Mouse (Mus musculus) T-helper 2 cell (primary cell): Measurements from ENCODE around the gene P2ry6.

Source experiments
- in situ Hi-C: fragments of 300-600 bp; cut with MboI, MseI; formaldehyde crosslinking; loops from one replicate; pipeline ENCODE4 v1.15.1; 2025; ENCODE audit warnings: high pct_unique_total_duplicates

The P2ry6 gene

DNA sequence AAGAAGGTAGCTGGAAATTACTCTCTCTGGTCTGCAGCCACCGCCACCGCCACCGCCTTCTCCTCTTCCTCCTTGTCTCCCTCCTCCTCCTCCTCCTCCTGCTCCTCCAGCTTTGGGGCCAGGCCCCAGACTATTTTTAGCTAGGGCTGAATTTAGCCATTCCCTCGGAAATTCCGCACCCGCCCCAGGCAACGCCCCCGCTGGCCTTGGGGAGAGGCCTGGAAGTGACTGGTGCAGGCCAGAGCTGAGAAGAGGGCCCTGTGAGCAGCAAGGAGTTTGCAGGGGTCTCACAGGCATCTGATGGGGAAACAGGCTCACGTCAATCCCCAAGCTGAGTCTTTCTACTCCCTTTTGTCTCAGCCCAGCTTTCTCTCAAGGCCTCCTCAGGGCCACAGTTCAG, 56.3 kb downstream of the P2ry6 start:
- in situ Hi-C loops, result no loop called here

DNA sequence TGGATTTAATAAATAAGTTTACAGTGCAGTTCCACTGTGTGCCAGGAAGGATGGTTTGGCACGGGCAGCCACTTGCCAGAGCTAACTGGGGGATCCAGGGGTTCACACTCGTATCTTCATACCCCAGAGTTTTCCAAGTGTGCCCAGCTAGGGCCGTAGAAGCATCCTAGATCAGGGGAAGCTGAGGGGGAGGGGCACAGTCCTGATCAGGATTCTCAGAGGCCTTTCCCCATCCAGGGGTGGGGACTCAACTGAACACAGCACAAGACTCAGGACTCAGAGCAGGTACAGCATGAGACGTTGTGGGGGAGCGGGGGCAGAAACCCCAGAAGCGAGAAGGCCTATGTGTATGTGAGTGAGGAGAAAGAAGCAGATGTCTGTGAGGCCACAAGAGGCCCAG, 56.7 kb downstream of the P2ry6 start:
- in situ Hi-C loops, result no loop called here

DNA sequence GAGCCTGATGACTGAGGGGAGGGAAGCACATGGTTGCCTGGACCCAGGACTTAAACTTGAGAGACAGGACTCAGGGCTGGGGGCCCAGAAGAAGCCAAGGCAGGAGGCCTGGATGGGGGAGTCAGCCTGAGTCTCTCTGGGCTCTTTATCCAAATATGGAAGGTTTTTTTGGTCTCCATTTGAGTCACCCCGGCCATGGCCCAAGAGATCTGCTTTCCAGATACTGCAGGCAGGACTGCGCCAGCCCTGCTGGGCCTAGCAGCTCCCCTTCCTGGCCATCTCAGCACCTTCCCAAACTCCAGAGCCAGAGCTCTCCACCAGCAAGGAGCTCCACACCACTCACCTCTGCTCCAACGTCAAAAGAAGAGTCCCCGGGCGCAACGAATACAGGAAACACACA, 57.9 kb downstream of the P2ry6 start:
- in situ Hi-C loops, result no loop called here

DNA sequence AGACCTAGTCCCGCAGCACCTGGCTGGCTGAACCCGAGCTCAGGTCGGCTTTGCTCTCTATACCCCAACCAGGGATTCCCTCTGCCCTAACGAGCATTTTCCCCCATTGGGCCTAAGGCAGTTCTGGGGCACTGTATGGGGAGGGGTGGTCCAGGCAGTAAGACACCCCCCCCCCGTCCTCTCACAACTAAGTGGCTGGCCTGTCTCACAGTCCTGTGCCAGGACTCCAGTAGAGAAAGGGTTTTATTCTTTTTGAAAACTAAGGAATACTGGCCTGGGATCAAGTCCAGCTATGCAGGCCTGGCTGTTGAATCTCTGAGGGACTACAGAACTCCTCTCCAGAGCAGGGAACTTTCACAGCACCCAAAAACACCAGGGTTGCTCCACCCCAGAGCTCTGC, 59.2 kb downstream of the P2ry6 start:
- in situ Hi-C loops, result no loop called here

DNA sequence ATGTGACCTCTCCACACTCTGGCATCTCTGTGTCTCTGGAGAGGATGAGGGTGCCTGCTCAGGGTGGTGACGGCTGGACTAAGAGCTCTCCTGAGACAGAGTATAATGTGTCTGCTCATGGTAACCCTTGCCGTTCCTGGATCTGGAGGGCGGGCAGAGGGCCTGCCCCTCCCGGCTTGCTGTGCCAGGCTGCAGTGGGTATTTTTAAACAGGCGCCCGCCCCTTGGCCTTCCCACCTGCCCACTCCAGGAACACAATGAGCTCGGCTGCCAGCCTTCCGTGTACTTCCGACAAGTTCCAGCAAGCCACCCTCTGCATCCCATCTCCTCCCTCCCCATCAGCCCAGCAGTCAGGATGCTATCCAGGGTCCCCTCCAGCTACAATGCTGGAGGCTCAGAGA, 62.7 kb downstream of the P2ry6 start:
- in situ Hi-C loops, result no loop called here

DNA sequence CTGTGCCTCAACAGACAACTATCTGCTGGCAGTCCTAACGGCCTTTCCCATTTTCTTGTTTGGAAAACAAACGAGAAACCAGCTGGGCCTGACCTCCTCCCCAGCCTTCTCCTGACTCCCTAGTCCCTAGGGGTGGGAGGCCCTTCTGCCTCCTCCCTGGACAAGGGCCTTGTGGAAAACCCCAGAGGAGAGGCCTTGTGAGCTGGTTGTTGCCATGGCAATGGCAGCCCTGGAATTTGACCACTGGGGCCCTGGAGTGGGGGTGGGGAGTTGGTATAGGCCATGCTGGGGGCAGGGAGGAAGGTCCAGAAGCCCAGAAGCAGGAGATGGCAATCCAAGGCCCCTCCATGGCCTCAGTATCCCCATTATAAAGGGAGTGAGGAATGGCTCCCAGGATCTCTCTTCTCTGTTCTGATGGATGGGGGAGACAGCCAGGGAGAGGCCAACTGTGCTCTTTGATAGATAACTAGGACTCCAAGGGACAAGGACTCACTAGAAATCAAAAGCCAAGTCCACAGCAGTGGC, 63.1 kb downstream of the P2ry6 start:
- in situ Hi-C loops, result no loop called here

DNA sequence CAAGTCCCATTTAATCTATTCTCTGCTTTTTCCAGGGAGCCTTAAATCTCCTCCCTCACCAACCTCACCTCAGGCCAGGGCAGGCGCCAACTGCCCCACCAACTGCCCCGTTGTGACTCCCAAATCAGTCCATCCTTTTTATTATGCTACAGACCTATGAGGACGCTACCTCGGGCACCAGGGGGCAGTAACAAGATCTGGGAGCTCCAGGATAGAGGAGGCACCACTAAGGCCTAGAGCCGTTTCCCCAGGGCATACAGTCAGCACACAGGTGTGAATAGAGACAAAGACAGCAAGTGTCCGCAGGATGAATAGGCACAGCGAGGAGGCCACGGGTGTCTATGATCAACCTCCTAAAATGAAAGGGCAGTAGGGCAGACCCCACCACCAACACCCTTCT, 65.9 kb downstream of the P2ry6 start:
- in situ Hi-C loops, result no loop called here

DNA sequence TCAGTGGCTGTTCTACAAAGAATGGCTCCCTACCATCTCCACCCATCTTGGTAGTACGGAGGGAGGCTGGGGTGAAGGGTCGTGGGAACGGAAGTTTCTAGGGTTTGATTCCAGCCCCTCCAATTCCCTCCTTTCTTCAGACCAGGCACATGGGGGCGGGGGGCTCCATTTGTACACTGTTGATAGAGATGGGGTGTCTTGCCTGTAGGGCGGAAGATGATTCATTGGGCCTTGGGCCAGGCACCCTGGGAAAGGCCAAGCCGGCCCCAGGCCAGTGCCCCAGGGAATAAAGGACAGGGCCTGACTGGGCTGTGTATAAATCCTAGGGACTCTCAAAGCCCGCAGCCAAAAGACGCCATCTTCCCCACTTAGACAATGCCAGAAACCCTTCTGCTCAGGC, 66.4 kb downstream of the P2ry6 start:
- in situ Hi-C loops, result no loop called here

DNA sequence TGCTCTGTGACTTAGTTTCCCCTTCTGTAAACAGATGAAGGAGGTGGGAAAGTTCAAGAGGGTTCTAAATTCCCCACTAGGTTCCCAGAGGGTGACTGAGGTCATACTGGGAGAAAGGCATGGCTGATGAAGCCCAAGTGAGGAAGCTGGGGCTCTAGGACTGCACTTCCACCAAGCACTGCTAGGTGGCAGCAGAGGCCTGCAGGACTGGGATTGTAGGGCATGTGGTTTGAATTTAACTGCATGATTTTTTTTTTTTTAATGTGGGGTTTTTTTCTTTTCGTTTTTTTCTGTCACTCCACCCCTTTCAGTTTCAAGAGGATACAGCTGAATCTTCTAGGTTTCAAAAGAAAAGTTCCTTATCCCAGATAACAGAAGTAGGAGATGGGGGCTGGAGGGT, 67.2 kb downstream of the P2ry6 start:
- in situ Hi-C loops, result no loop called here

DNA sequence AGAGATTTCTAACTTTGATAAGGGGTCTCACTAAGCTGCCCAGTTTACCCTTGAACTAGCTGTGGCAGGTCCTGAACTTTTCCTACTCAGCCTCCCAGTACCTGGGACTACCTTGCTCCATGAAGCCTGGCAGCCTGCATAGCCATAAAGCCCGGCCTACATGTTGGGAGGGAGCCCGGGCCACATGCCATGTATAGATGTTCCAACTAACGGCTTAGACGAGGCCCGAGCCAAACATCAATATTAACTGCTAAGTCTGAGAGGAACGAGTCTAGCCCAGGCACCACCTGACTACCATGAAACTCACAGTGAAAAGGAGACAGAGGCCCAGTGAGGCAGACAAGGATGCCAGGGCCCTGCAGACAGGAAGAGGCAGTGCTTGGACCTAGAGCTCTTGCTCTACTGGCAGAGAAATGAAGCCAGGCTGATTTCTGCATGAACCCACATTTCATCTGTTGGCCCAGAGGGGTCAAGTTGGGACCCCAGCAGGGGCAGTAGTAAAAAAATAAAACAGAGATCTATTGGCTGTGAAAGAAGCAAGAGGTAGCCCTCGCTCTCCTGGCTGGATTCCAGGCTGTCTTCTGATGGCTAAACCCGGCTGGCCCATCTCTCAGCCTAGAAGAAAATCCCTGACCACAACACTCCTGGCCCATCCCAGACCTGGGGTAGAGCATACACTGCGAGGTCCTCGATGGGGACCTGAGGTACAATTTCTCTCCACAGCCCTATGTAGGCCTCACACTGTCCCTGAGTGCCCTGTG, 68.2 kb downstream of the P2ry6 start:
- in situ Hi-C loops, result no loop called here

DNA sequence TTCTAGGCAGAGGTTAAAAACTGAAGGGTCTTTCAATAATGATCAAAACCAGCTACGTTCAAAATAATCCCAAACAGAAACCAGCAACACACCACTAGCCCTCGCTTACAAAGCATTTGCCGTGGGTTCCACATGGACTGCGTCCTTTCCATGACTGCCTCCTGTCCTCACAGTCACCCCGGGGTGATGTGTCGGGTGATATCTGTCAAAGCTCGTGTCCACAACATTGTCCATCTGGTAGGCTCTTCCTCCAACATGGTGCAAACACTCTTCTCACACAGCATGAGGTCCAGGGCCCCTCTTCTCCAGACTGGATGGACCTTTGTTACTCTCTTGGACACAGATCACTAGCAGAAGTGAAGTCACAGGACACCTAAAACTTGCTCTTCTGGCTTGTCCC, 69.4 kb downstream of the P2ry6 start:
- in situ Hi-C loops, result no loop called here

DNA sequence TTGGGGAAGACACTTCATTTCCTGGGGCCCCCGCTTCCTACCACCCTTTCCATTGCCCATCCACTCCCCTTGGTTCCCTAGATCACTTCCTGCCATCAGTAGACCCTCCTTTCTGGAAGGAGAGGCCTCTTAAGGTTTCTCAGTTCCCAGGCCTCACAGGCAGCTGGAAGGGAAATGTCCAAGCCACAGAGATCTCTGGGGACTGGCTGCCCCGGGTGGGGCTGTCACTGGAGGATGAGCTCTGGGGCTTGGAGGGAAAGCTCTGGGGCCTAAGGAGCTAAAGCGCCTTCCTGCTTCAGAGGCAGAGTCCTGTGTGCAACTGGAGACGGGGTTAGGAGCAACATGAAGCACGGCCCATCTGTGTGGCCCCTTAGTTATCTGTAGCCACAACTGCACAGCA, 69.8 kb downstream of the P2ry6 start:
- in situ Hi-C loops, result no loop called here

DNA sequence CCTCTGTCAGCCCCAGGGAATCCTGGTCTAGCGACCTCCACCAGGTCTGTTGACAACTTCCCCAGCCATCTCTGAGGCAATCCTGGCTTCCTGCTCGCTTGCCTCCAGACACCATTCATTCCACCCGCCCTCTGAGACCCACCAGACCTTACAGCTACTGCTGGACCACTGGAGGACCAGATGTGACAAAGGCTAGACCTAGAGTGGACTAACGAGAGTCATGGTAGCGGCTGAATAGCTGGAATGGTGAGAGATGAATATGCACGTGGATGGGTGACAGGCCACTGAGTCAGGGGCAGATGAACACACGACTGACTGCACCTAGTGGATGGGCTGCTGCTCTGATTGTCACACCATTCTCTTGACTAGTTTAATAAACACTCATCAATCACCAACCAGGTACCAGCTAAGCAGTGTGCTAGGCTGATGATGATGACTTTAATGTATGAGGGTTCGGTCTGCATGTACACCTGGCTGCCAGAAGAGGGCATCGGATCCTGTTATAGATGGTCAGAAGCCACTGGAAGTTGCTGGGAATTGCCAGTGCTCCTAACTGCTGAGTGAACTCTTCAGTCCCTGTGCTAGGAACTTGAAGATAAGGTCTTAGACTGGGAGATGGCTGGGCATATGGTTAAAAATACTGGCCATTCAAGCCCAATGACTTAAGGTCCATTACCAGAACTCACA, 71.9 kb downstream of the P2ry6 start:
- in situ Hi-C loops, result no loop called here

DNA sequence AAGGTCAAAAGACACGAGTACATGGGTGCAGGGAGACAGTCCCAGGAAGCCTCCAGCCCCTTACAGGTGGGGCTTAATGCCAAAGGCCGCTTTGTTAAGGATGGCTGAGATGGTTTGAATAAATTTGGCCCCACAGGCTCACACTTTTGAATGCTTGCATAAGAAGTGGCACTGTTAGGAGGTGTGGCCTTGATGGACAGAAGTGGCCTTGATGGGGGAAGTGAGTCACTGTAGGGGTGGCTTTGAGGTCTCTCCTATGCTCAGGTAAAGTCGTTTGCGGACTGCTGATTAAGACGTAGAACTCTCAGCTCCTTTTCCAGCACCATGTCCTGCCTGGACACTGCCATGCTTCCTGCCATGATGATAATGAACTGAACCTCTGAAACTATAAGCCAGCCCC, 76.6 kb downstream of the P2ry6 start:
- in situ Hi-C loops, result no loop called here

DNA sequence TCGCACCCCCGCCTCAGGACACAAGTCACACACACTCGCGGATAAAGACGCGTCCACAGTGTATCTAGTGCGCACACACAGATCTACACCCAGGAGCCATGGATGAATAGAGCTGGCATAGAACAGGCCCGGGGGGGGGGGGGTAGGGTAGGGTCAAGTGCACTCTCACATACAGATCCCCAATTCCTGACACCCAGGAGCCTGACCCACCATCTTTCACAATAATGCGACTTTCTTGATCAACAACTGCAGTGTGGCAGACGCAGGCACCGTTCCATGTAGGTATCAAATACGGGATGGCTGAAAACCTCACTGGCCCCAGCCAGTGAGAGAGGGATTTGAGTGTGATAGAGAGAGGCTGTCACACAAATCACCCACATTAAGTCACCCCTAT, 79.6 kb downstream of the P2ry6 start:
- in situ Hi-C loops, result no loop called here

DNA sequence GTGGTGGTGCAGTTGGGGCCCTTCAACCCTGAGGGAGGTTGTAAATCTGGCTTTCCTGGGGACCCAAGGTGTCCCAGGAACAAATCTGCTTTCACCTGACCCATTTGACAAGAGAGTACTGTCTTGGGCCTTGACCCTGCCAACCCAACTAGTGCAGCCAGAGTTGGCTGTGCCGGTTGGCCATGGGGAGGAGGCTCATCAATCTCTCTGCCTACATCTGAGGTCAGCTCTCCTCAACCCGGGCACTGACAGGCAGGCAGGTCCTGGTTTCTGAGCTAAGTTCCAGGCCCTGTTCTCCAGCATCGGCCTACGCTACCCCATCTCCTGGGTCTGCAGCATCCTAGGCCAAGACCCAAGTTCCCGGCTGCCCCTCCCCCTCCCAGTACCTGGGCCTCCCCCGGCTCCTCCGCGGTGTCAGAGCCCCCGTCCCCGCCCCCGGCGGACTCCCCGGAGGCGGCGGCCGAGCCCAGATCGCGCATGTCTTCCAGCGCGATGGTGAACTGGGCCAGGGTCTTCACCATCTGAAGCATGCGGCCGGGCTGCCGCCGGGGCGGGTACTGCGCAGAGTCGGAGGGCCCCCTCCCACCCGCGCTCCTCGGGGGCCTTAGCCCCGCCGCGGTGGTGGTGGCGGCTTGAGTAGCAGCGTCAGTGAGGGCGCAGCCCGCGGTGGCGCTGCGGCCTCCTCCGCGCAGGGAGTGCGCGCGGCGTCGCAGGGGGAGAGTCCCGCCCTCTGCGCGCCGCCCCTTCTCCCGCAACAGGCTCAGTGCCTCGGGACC, 80.2 kb downstream of the P2ry6 start:
- in situ Hi-C loops, result no loop called here

DNA sequence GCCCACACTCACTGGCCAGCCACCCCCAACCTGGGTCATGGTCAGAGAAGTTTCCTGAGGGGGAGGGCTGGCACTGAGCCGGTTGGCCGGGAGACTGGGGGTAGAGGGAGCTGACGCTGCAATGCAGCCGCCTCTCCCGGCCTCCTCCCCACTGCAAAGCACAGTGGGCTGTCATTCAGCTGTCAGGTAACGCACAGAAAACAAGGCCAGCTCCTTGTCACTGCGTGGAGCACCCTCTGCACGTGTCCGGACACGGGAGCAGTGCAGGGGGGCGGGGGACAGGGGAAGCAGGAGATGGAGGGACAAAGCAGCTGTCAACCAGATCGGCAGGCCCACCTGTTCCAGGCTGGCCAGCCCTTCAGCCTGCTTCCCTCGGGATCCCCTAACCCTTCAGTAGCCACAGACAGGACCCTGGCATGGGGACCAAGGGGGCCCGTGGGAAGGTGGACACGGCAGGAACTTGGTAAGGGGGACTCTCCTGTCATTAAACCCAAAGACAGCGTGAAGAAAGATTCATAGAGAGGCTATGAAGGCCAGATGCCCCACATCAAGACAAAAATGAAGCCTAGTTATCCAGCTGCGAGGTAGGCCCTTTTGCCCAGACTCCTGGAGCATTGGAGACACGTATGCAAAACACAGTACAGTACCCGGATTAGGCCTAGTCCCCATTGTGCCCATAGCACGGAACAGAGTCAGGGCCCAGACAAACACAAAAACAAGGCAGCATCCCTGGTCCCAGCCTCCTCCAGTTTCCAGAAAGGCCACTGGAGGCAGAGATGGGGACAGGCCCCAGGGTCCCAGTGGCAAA, 81.0 kb downstream of the P2ry6 start:
- in situ Hi-C loops, result no loop called here
